Mouse (Mus musculus) megakaryocyte, embryonic 14.5 days (primary cell): ENCODE results near the gene Lypd4.

Source experiments
- FLI1 ChIP-seq: IDR thresholded peaks from 2 replicates; pipeline ENCODE4 v1.6.1; 2012; ENCODE audit warnings: low read length, inconsistent platforms, mixed read lengths
- GATA1 ChIP-seq: IDR thresholded peaks from 3 replicates; pipeline ENCODE4 v1.6.1; 2012; ENCODE audit warnings: mixed read lengths, low read length, inconsistent platforms, borderline replicate concordance

DNA sequence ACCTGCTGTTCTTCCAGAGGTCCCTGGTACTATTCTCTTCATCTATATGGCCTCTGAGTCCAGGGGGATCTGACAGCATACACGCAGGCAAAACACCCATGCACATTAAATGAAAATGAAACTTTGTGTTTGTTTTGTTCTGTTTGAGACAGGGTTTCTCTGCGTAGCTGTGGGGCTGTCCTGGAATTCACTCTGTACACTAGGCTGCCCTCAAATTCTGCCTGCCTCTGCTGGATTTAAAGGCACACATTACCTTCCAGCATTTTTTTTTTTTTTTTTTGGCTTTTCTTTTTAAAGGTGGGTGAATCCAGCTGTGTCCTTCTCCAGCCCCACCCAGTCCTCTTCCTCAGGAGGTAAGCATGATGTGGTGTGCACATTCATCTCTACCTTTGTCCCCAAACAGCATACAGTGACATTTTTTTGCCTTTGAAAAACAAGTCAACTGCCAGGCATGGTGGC lies 22.4 kb upstream of the Lypd4 start:
- TF ChIP-seq GATA1: no peak
- TF ChIP-seq FLI1: no peak
